Mouse (Mus musculus): ENCODE measurements at regions not wholly inside any gene's neighbourhood (a gene's known extent, or its start where the extent isn't known, plus 50 kb on each side); places are given as distances from the start of the nearest gene placed in this dataset.

DNA sequence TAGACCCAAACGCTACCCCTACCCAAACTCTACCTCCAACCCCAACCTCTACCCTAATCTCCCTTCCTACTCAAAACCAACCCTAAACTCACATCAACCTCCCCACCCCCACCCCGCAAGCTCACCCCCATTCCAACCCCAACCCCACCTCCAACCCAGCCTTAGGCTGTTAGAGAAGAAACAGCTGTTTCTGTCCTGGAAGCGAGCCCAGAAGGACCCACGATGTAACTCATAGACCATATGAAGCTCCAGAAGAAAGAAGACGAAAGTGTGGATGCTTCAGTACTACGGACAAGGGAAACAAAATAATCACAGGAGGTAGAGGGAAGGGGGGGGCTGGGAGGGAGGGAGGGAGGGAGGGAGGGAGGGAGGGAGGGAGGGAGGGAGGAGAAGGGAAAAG, 58.4 kb downstream of the Sox11 start:
- DNase-seq (ENCODE audit: low read depth, low spot score): no peak

DNA sequence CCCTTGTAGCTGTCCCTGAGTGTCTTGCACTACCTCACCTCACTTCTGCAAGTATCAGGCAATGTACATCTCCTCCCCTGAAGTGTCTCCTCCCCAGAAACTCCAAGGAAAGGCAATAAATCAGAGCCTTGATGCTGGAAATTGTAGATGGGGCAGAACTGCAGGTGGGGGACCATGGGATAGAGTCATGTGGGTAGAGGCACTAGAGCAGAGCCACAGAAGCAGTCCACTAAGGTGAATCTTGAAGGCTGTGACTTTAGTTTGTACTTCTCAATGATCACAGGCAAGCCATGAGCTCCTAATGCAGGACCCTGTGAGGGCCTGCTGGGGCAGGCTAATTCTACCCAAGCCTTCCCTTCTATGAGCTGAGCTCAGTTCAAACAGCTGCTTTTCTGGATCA, 80.4 kb downstream of the Sox11 start:
- no peak for DNase-seq (ENCODE audit: low read depth, low spot score)

DNA sequence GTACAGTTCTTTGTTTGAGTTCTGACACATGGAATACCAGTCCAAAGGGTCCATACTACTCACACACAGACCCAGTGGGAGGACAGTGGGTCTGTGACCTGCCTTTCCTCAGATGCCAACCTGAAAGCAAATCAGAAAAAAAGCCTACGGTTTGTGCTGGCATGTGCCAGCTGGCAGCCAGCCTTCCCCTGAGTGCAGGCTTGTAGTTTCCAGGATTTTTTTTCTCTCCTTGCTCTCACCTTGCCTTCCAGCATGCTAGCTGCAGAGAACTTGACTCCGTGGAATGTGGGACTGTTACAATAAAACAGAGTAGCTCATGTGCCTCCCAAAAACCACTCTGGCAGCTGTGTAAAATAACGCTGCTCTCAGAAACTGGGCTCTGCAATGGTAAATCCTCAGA, 88.2 kb downstream of the Sox11 start:
- no peak for DNase-seq (ENCODE audit: low read depth, low spot score)

GRCm38 (mm10) chr12:27251521-27251920, 90.9 kb downstream of the Sox11 start:
- no peak for DNase-seq (ENCODE audit: low read depth, low spot score)

- DNase-seq (ENCODE audit: low read depth, low spot score): no peak
These were observed 93.9 kb downstream of the Sox11 start for GRCm38 (mm10) chr12:27248545-27248855.

GRCm38 (mm10) chr12:27247756-27248544, 94.4 kb downstream of the Sox11 start:
- no peak for DNase-seq (ENCODE audit: low read depth, low spot score)

DNA sequence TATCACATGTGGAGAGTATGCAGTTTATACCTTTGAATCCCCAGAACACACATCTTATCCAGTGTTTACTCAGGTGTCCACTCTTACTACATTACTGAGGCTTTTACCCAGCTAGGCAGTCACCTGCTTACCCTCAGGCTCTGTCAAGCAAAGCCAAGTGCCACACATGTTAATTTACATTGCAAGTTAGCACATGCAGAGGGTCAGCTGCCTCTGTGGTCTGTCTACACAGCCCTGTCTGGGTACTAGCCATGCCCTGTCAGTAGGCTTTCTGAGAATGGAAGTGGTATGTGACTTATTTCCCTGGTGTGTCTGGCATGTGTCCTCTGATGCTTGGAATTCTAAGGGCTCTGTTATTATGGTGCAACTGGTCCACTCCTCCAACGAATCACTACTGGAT, 106.6 kb downstream of the Sox11 start:
- DNase-seq (ENCODE audit: low read depth, low spot score): no peak

- no peak for DNase-seq (ENCODE audit: low read depth, low spot score)
These were observed 120.8 kb downstream of the Sox11 start for GRCm38 (mm10) chr12:27221541-27221940.

DNA sequence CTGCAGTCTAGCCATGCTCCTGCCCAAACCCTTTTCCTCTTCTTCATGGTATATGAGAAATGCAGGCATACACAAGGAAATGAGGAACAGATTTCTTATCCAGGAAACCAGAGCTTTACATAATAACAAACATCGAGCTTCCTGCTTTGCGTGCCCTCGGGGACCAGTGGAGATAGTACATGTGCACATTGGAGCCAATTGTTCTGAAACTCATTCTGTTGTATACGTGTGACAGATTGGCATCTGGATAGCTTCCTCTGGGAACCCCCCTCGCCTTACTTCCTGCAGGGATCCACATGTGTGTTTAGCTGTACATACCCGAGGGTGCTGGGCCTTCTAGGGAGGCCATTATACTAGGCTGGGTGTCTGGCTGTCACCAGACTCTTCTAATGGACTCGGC, 141.2 kb downstream of the Sox11 start:
- DNase-seq (ENCODE audit: low read depth, low spot score): no peak

- no peak for DNase-seq (ENCODE audit: low read depth, low spot score)
These were observed 148.4 kb downstream of the Sox11 start for GRCm38 (mm10) chr12:27194001-27194400.

GRCm38 (mm10) chr12:27191916-27192315, 150.5 kb downstream of the Sox11 start:
- DNase-seq (ENCODE audit: low read depth, low spot score): no peak

DNA sequence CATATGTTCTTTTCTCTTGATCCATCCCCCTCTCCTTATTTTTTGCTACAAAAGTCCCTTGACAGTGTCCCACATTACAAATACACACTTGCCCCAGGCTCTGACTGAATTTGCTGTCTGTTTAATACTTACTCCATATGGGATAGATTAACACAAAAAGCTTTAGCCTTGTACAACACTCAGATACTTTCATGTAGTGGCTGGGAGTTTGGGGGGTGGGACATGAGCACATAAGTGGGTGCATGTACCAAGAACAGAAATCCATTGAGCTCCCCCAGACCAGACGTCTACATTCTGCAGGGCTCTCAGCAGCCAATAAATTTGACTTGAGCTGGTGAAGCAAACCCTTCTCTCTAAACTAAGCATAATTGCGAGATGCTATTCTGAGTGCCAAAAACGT, 154.9 kb downstream of the Sox11 start:
- no peak for DNase-seq (ENCODE audit: low read depth, low spot score)

GRCm38 (mm10) chr12:27182397-27183375, 159.7 kb downstream of the Sox11 start:
- peak; percentile 14 for DNase-seq (ENCODE audit: low read depth, low spot score)

DNA sequence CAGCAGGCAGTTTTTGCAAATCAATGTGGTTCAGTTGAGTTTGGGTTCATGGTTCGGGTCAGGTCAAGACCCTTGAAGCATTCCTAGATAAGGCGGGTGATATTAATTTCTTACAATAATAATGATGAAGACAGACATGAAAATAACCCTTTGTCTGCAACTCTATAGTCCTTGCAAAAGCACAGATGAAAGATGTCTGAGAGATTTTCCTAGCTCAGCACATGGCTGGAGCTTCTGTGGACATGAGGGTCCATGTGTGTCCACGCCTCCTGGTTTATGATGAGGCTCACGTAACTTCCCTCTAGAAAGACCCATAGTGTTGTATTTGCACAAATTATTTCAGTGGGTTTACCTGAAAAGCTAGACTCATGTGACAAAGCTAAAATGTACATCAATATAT, 168.8 kb downstream of the Sox11 start:
- DNase-seq (ENCODE audit: low read depth, low spot score): no peak

DNA sequence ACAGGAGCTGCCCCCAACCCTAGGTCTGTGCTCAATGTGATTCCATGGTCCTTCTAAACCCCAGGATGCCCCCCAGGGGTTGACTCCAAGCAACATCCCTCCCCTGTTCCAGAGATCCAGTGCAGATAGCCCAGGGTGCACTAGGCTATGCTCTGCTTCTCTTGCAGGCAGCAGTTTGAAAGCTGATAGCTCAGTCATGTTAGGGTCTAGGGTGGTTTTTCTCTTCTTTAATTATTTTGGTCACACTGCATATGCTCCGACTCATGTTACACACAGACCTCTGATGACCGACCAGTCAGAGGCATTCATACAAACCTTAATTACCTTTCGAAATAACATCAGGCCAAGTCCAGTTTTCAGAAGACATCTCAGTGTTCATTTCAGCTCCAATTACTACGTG, 169.2 kb downstream of the Sox11 start:
- no peak for DNase-seq (ENCODE audit: low read depth, low spot score)

GRCm38 (mm10) chr12:27171595-27171994, 170.8 kb downstream of the Sox11 start:
- DNase-seq (ENCODE audit: low read depth, low spot score): no peak

- no peak for DNase-seq (ENCODE audit: low read depth, low spot score)
These were observed 177.4 kb downstream of the Sox11 start for GRCm38 (mm10) chr12:27164920-27165504.

DNA sequence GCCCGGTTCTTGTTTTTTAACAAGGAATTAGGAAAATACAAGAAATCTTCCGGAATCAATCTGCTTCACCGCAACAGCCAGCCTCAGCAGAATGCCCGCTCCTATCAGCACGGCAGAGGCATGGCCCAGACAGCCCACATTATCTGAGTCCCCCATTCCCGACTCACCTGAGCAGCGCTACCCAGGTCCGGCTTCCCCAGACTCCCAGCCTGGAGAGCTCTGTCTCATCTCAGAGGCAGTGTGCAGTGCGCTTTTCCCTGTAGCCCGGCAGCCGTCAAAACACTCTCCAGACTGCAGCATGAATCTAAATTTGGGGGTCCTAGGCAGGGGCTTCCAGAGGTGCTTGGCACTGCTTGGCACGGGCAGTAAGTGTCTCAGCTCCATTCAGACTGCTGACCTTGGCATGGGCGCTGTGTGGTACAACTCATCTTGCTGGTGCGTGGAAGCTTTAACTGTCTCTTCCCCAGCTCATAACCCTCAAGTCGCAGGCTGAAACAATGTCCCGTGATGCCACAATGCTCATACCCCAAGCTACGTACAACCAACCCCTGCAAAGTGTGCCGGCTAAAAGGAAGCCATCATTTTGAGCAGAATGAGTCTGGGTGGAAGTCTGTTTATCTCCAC, 182.2 kb downstream of the Sox11 start:
- DNase-seq (ENCODE audit: low read depth, low spot score): no peak

DNA sequence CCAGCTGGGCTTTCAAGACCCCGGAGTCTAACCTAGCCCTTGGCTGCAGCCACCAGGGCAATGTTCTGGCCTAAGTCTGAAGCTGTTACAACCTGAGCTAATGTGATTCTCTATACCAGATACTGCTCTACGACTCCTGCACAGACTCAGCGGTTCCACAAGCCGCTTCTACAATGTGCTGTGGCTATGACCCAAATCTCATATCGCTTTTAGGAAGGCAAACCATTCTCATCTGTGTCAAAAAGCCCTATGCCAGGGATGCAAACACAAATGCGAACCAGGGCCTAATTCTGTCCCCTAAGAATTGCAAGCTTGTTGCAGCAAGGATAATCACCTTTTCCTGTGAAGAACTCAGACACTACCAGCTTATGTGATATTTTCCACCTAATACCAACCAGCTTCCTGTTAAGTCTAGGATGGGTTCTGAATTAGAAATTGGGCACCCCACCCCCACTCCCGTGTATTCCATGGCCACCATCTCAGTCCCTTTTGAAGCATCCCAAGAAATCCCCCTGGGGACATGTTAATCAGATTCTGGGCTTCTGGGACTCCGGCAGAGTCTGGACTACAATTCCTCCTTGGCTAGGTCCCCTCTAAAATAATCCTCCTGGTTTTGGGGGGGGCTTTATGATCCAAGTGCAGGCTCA, 182.8 kb downstream of the Sox11 start:
- no peak for DNase-seq (ENCODE audit: low read depth, low spot score)

DNA sequence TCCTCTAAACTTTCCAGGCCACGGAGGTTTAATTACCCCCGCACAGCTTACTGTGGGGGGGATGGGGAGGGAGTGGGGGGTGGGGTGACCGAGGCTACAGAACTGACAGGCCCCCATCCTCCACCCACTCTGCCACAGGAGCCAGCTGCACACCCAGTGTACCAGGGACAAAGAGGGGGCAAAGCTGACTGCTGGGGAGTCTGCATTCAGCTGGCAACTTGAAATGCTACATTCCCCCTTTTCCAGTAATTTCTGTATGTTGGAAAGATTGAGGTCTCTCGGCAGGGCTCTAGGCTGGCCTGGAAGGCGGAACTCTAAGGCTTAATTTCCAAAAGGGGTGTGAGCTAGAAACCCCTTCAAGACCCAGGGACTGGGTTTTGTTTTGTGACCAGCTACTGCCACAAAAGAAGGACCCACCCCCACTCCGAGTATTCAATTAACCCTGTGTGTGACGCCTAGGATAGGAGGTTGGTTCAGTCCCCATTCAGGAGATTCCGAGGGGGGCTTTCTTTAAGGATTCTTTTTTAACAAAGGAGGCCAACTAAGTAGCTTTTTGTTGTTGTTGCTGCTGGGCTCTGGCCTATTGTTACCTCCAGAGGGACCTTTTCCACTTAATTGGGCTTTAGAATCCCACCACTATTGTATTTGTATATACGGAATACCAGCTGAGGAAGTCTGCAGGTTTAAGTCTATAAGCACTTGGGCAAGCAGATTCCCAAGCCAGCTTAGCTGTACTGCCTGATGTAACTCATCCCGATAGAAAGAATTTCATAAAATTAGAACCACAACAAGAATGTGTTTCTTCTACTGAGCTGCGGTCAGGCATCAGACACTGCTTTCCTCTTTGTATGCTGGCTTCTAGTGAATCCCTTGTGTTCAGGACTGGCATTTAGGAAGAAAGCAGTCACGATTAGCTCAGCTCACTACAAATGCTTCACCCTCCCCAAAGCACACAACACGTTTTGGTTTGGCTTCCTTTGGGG, 191.2 kb downstream of the Sox11 start:
- peak; percentile 44 for DNase-seq (ENCODE audit: low read depth, low spot score)

Measured in ZHBTc4 (cell line).